Mouse (Mus musculus): ENCODE data around the gene Car8.

DNA sequence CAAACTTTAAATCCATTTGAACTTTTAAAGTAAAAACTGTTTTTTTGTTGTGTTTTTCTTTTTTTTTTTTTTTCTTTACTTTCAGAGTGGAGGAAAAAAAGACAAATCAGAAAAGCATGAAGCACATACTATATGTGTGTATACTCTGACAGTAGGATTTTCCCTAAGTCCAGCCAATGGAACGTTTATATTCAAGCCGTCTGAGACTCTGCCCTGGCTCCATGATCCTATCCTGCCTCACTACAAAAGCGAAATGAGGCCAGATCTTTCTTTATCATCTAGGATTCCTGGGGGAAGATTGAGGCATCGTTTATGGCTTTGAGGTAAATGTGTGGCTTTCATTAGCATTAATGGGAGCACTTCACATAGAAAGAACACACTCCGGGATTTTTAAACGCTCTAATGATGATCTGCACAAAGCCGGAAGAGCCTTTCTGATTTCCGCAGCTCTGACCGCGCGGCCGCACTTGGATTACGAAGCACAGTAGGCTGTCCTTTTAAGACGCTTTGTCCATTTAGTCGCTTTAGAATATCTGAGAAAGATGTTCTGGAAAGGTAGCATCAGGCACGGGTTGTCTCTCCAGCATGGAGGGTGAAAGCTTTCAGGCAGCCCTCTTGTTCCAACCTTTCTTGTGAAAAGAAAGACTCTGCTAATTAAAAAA is 128.8 kb downstream of the Car8 start:
- TF ChIP-seq POLR2A (IDR thresholded peaks at IDR 0.05; ENCODE audit: low read depth, low read length) = no peak
- no peak for TF ChIP-seq CTCF (conservative IDR thresholded peaks at IDR 0.05; ENCODE audit: insufficient read depth, insufficient read length, low read depth, low read length)
